Mouse (Mus musculus) heart, embryonic 14.5 days (tissue): ENCODE measurements around the gene Bmp10. TPM values are rescaled to one million over a fixed set of nuclear protein-coding genes. Genes with fewer than 3 reads are reported as not detected.

Experiments
- polyA plus RNA-seq: library from polyadenylated mRNA; unstranded; fragments of >200 nt; fragmentation: Nextera tagmentation; extraction: Ambion mirVana; gene quantifications from 2 replicates; pipeline ENCODE4 v1.2.1, GENCODE M21; 2014

Gene Bmp10
- polyA plus RNA-seq, 1 experiment from 2014 or later: 8.3 TPM

Other genes with a start within 250 kb of the Bmp10 start
- 5.5 and 6.5 TPM in 2 replicates for gene Antxr1, start 93.2 kb upstream of the Bmp10 start, polyA plus RNA-seq
- gene Gkn1, start 78.1 kb upstream of the Bmp10 start, polyA plus RNA-seq: not detected in 2 replicates
- not detected in 2 replicates for gene Gkn2, start 55.6 kb upstream of the Bmp10 start, polyA plus RNA-seq
- 0.57 and 1.1 TPM in 2 replicates for gene Gkn3, start 40.1 kb upstream of the Bmp10 start, polyA plus RNA-seq
- gene Arhgap25, start 104.3 kb downstream of the Bmp10 start, polyA plus RNA-seq: 3.9 and 4.3 TPM in 2 replicates
- 1.2 and 1.5 TPM in 2 replicates for gene Prokr1, start 161.7 kb downstream of the Bmp10 start, polyA plus RNA-seq
- 8.4 and 8.7 TPM in 2 replicates for gene Aplf, start 243.2 kb downstream of the Bmp10 start, polyA plus RNA-seq